Mouse (Mus musculus): Measurements from ENCODE around the gene Ubash3b.

The Ubash3b gene

GRCm38 (mm10) chr9:41138987-41139808 is 22.3 kb downstream of the Ubash3b start:
- in situ Hi-C loops (cut with MboI, MseI), result no loop called here

DNA sequence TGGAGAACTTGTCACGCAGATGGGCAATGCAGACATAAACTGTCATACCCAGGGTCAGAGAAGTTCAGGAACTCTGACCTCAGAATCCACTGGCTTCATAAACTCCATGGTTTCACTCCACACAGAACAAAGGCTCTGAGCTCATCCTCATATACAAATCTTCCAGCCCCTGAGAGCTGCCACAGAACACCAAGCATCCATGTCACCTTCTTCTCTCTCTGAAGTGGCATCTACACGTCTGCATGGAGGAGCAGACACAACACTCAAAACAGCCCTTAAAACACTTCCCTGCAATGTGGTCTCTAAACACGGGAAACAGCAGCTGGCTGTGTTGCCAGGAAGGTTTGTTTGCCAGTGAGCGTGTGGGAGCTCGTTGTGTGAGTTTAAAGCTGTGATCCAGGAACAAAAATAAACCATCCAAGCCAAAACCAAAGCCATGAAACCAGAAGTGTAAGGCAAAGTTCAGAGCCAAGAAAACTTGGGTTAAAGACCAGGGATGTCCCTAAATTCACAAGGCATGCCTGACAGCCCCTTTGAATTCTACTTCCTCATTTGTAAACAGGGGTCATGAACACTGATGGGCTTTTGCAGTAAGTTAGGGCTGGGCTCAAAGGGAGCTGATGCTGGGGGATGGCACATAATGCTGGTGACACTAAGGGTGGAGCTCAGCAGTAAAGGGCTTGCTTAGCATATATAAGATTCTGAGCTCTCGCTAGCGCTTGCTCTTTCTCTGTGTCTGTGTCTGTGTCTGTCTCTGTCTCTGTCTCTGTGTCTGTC is 24.6 kb downstream of the Ubash3b start:
- in situ Hi-C loops (cut with MboI, MseI), result no loop called here

- in situ Hi-C loops (cut with MboI, MseI), result no loop called here
These were observed 25.2 kb downstream of the Ubash3b start for GRCm38 (mm10) chr9:41136273-41136672.

DNA sequence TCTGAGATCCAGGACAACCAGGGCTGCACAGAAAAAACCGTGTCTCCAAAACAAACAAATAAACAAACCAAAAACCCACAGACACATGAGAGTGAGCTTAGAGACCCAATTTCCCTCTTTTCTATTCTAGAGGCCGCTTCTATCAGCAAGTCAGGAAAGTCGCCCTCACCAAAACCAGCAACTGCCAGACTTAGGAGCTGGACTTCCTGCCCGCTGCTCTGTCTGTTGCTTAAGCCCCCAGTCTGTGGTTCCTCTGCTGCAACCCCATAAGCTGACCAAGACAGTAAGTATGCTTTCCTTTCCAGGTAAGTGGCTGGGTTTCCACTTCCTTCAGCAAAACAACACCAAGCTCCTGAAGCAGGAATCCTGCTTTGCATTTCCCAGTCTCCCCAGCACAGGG is 26.6 kb downstream of the Ubash3b start:
- in situ Hi-C loops (cut with MboI, MseI), result no loop called here

DNA sequence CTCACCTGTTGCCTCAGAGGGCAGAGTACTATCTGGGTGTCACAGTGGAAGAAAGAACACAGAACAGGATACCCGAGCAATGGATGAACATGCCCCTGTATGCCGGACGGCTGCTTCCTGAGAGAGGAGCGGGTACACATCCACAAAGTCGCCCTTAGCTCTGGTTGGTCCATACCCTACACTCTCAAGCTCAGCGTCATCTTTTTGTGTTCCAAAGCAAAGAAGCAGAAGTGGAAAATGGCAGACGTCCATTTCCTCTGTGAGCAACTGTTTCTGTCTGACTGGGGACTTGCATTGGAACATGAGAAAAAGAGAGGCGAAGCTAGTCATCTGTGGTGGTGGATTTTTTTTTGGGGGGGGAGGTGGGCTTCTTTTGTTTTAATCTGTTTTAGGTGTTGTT is 30.9 kb downstream of the Ubash3b start:
- in situ Hi-C loops (cut with MboI, MseI), result no loop called here

GRCm38 (mm10) chr9:41129802-41130480 is 31.6 kb downstream of the Ubash3b start:
- in situ Hi-C loops (cut with MboI, MseI), result no loop called here

- in situ Hi-C loops (cut with MboI, MseI), result no loop called here
These were observed 32.2 kb downstream of the Ubash3b start for GRCm38 (mm10) chr9:41129273-41129672.

DNA sequence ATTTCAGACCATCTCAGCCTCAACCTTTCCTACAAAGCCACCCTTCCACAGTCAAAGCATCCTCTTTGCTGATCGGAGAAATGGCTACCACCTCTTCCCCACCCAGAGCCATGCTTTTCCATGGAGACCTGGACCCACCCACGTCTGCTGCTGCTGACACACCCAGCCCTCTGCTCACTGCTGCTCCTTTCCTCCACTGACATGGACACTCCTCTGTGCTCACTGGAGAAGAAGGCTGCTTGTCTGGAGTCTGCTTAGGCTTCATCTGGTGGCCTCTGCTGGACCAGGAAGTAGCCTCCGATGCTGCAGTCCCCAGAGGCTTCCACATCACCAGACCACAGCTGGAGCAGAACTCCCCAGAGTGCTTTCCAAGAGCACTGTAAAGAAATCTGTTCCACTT is 34.8 kb downstream of the Ubash3b start:
- in situ Hi-C loops (cut with MboI, MseI), result no loop called here

DNA sequence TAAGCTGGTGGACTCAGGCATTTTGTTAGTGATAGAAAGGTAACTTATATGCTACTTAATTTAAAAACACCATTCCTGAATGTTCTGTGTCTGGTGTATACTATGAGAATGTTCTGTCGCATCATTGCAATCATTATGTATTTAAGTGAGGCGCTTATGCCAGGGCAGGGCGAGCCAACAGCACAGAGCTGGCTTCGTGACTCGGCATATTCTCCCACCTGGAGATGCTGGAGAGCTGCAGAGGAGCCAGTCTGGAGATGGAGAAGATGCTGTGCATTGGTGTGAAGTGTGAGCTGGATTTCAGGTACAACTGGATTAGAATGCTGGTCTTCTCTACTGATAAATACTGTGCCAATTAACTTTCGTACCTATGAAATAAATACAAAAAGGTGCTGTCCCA is 37.2 kb downstream of the Ubash3b start:
- in situ Hi-C loops (cut with MboI, MseI), result loop anchor here in 1 of 2 experiments (25.0 kb wide), 1 partner anchor 687 kb away; no protein-coding TSS in a partner anchor

DNA sequence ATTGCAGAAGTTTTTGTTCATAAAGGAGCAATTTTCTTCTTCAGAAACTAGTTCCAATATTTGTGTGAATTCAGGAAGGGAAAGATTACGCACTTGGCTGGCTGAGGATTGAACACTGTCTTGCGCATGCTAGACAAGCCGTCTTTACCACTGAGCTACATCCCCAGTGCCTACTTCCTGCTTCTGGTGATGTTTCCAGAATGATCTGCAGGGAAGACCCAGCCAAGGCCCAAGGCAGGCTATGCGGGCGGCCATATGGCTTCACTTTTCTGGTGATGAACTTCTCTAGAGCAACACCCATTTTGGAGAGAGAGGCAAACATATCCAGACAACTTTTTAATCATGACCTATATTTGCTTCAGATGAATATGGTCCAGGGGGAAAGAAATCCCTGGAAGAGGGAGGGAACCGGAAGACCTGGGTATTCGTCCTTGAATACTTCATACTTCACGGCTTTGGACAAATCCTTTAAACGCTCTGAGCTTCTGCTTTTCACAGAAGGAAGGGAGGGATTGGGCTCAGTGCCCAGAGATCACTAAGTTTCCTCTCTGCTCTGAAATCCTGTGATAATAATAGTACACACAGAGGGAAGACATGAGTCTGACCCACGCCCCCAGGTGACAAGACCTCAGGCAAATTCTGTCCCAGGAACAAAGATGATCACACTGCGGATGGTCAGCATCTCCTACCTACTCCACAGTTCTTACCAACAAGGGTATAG is 38.9 kb downstream of the Ubash3b start:
- in situ Hi-C loops (cut with MboI, MseI), result loop anchor here in 1 of 2 experiments (25.0 kb wide), 1 partner anchor 685 kb away; no protein-coding TSS in a partner anchor

- in situ Hi-C loops (cut with MboI, MseI), result loop anchor here in 1 of 2 experiments (25.0 kb wide), 1 partner anchor 685 kb away; no protein-coding TSS in a partner anchor
These were observed 39.7 kb downstream of the Ubash3b start for GRCm38 (mm10) chr9:41121701-41122354.

- in situ Hi-C loops (cut with MboI, MseI), result loop anchor here in 1 of 2 experiments (25.0 kb wide), 1 partner anchor 683 kb away; no protein-coding TSS in a partner anchor
These were observed 41.5 kb downstream of the Ubash3b start for GRCm38 (mm10) chr9:41119958-41120357.

- in situ Hi-C loops (cut with MboI, MseI), result loop anchor here in 1 of 2 experiments (25.0 kb wide), 1 partner anchor 681 kb away; no protein-coding TSS in a partner anchor
These were observed 43.4 kb downstream of the Ubash3b start for GRCm38 (mm10) chr9:41118065-41118464.

DNA sequence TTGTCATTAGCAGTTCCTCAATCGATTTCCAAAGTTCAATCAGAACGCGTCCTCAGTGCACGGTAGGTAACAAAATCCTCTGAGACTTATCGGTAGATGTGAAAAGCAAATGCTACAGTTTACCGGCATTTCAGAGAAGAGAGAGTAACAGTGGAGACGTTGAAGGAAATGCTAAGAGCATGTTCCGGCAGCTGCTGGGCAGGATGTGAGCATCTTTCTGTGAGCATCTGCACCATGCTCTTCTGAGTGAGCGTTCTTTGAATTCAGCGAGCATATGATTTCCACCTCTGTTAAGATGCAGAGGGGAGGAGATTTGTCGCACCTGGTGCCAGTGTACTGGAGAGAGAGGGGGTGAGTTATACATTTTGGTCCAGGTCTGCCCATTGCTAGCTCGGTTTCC is 45.4 kb downstream of the Ubash3b start:
- in situ Hi-C loops (cut with MboI, MseI), result loop anchor here in 1 of 2 experiments (25.0 kb wide), 1 partner anchor 679 kb away; no protein-coding TSS in a partner anchor

DNA sequence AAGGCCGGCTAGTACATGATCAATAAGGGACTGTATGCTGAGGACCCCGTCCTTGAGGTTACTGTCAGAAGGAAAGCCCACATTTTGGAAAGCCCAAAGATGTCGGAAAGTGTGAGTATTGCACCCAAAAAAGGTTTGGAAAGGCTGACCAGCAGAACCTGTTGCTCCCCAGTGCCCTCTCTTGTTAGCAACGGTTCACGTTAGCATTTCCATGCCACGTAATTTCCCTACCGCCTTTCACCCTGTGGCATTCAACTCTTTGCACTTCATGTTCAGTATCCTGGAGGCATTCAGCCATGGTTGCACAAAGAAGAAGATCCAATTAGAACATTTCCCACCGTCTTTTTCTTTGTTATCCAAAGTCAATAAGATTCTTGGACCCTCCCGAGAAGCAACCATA is 47.1 kb downstream of the Ubash3b start:
- in situ Hi-C loops (cut with MboI, MseI), result loop anchor here in 1 of 2 experiments (25.0 kb wide), 1 partner anchor 677 kb away; no protein-coding TSS in a partner anchor

DNA sequence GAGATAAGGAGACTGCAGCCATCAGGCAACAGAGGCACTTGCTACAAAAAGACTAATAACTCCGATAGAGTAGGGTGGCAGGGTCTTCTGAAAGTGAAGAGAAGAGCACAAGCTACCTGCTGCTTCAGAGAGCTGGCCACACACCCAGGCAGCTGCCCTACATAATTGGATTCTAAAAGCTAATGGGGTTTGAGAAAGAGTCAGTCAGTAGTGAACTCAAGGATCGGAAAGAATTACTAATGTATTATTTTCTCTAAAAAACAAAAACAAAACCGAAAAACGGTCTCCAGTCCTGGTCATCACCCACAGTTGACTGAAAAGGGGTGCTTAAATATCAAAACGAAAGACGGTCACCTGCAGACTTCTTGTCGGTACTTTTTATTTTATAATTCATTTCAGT is 51.7 kb downstream of the Ubash3b start:
- in situ Hi-C loops (cut with MboI, MseI), result loop anchor here in 1 of 2 experiments (25.0 kb wide), 1 partner anchor 672 kb away; no protein-coding TSS in a partner anchor

GRCm38 (mm10) chr9:41108324-41109180 is 52.9 kb downstream of the Ubash3b start:
- in situ Hi-C loops (cut with MboI, MseI), result loop anchor here in 1 of 2 experiments (25.0 kb wide), 1 partner anchor 671 kb away; no protein-coding TSS in a partner anchor

GRCm38 (mm10) chr9:41105201-41105643 is 56.3 kb downstream of the Ubash3b start:
- in situ Hi-C loops (cut with MboI, MseI), result loop anchor here in 1 of 2 experiments (25.0 kb wide), 1 partner anchor 668 kb away; no protein-coding TSS in a partner anchor

DNA sequence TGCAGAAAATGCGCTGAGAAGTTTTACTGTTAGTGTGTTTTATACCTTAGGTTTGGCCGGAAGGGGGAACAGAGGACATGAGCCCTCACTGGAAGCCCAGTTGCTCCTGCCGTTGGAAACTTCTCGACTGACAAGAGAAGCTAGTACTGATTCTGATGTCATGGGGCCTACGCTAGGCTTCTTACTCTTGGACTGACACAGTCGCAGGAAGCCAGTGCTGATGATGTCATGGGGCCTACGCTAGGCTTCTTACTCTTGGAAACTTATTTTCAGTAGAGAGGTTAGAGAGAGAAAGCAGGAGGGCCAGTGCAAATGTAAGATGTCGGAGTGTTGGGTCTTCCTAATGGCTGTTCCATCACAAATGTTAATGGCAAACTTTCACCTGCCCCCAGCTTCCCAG is 57.8 kb downstream of the Ubash3b start:
- in situ Hi-C loops (cut with MboI, MseI), result loop anchor here in 1 of 2 experiments (25.0 kb wide), 1 partner anchor 666 kb away; no protein-coding TSS in a partner anchor
